Mouse (Mus musculus) MEL (cell line): ENCODE results near the gene Mob2.

ENCODE experiments used
- CTCF ChIP-seq, 3 experiments: IDR thresholded peaks in 2 of 3; conservative IDR thresholded peaks in 1 of 3; 2 replicates each; pipeline ENCODE4 v1.5.1; 2011 to 2012; ENCODE audit warnings: low read length in 3 of 3, low read depth in 2 of 3, mild to moderate bottlenecking in 2 of 3, improper control_type of control experiment in 1 of 3, inconsistent platforms in 1 of 3, mixed read lengths in 1 of 3, moderate library complexity in 1 of 3; ENCODE audit not compliant: control insufficient read depth in 1 of 3, insufficient read depth in 1 of 3, poor library complexity in 1 of 3, severe bottlenecking in 1 of 3
- E2F4 ChIP-seq: IDR thresholded peaks from 2 replicates; pipeline ENCODE4 v1.6.1; 2011; ENCODE audit warnings: low read depth, low read length, improper control_type of control experiment, borderline replicate concordance
- ELF1 ChIP-seq: IDR thresholded peaks from 2 replicates; pipeline ENCODE4 v1.6.1; 2014; ENCODE audit warnings: low read depth, mild to moderate bottlenecking, inconsistent platforms, low read length, improper control_type of control experiment, moderate library complexity
- EP300 ChIP-seq, 2 experiments: IDR thresholded peaks; 2 replicates each; pipeline ENCODE4 v1.6.1; 2011; ENCODE audit warnings: improper control_type of control experiment in 2 of 2, low read length in 2 of 2, low read depth in 1 of 2, mild to moderate bottlenecking in 1 of 2
- GATA1 ChIP-seq: IDR thresholded peaks from 2 replicates; pipeline ENCODE4 v1.6.1; 2011; ENCODE audit warnings: low read depth, low read length, improper control_type of control experiment
- KAT2A ChIP-seq: conservative IDR thresholded peaks from 2 replicates; pipeline ENCODE4 v1.6.1; 2012; ENCODE audit warnings: low read depth, low read length, improper control_type of control experiment, inconsistent platforms
- MAX ChIP-seq: IDR thresholded peaks from 2 replicates; pipeline ENCODE4 v1.6.1; 2011; ENCODE audit warnings: low read length, improper control_type of control experiment
- NELFE ChIP-seq: IDR thresholded peaks from 2 replicates; pipeline ENCODE4 v1.6.1; 2011; ENCODE audit warnings: low read depth, low read length, improper control_type of control experiment
- POLR2A ChIP-seq, 2 experiments: IDR thresholded peaks; 2 replicates each; pipeline ENCODE4 v1.6.1; 2011 to 2012; ENCODE audit warnings: low read length in 2 of 2, mild to moderate bottlenecking in 2 of 2, control low read depth in 1 of 2, improper control_type of control experiment in 1 of 2, low read depth in 1 of 2, moderate library complexity in 1 of 2; ENCODE audit not compliant: control insufficient read depth in 1 of 2, insufficient read depth in 1 of 2, poor library complexity in 1 of 2
- TAL1 ChIP-seq: IDR thresholded peaks from 2 replicates; pipeline ENCODE4 v1.6.1; 2012; ENCODE audit warnings: mild to moderate bottlenecking, inconsistent platforms, low read length, moderate library complexity, mixed read lengths

DNA sequence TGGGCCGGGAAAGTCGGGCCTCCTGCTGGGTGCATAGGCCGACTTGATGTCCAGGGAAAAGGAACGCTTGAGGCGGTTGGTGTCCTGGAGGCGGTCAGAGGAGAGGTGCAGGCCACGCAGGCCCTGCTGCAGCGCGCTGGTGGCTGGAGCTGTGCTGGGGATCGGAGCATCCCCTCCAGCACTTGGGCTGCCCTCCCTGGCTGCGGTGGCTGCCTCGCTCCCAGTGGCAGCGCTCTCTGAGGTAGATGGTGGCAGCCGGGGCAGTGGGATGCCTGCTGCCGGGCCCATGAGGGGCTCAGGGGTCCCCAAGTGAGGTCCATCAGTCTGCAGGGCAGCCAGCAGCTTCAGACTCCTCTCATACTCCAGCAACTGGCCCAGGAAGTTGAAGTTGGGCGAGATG is 21.7 kb upstream of the Mob2 start:
- TF ChIP-seq KAT2A, result no peak
- no peak for TF ChIP-seq CTCF (IDR thresholded peaks at IDR 0.05 in 2 of 3, conservative IDR thresholded peaks at IDR 0.05 in 1 of 3; ENCODE audit: control insufficient read depth in 1 of 3, insufficient read depth in 1 of 3, low read depth in 2 of 3, low read length in 3 of 3, poor library complexity in 1 of 3, severe bottlenecking in 1 of 3)
- no peak for TF ChIP-seq EP300 (IDR thresholded peaks at IDR 0.05; ENCODE audit: low read depth in 1 of 2, low read length in 2 of 2)
- no peak for TF ChIP-seq GATA1
- no peak for TF ChIP-seq POLR2A (IDR thresholded peaks at IDR 0.05; ENCODE audit: control insufficient read depth in 1 of 2, insufficient read depth in 1 of 2, low read depth in 1 of 2, low read length in 2 of 2, poor library complexity in 1 of 2)
- no peak for TF ChIP-seq E2F4
- TF ChIP-seq TAL1, result no peak
- no peak for TF ChIP-seq MAX
- no peak for TF ChIP-seq NELFE
- no peak for TF ChIP-seq ELF1
